In genomic region chr2:127335767-127336496, GRCm38 (mm10) we compare ENCODE assay signal across 8 mouse cellular contexts. TPM values are rescaled to one million over a fixed set of nuclear protein-coding genes. Genes with fewer than 3 reads are reported as not detected.
DNase-seq lines count a peak whose midpoint lies in the region; ATAC-seq and TF ChIP-seq lines count a peak whose summit lies in the region.

Gene Dusp2 (plus strand): TSS chr2:127336159.

- no peak for TF ChIP-seq CTCF in ES-Bruce4 (IDR thresholded peaks at IDR 0.05; ENCODE audit: low read depth, low read length)
- no peak for TF ChIP-seq CTCF in forebrain, postnatal 0 days (IDR thresholded peaks at IDR 0.05; ENCODE audit: low read depth)

- no peak for TF ChIP-seq POLR2A in ES-Bruce4 (IDR thresholded peaks at IDR 0.05; ENCODE audit: insufficient read depth, low read length)

- no peaks in the 10 kb centered on the region for H3K4me1 ChIP-seq in ES-Bruce4 (ENCODE audit: control insufficient read depth, insufficient read depth, low read length)
- no peaks in the 10 kb centered on the region for H3K4me1 ChIP-seq in forebrain, postnatal 0 days (ENCODE audit: insufficient read depth)
- peaks cover 24% of the 10 kb centered on the region for H3K4me1 ChIP-seq in lung, embryonic 15.5 days

- no peaks in the 10 kb centered on the region for H3K9me3 ChIP-seq in ES-Bruce4 (replicated peaks; ENCODE audit: control insufficient read depth, insufficient read depth, low read length, poor library complexity, severe bottlenecking)
- no peaks in the 10 kb centered on the region for H3K9me3 ChIP-seq in forebrain, postnatal 0 days (ENCODE audit: low read length)
- no peaks in the 10 kb centered on the region for H3K9me3 ChIP-seq in lung, embryonic 15.5 days

- H3K4me2 ChIP-seq in forebrain, postnatal 0 days (ENCODE audit: low read depth) = peak within 1 kb of the TSS; percentile 89
- H3K4me2 ChIP-seq in lung, embryonic 15.5 days = peak within 1 kb of the TSS; percentile 97

- no peaks in the 10 kb centered on the region; the same call in 1 of the 2 replicates for H3K27me3 ChIP-seq in ES-Bruce4 (ENCODE audit: control insufficient read depth, insufficient read depth, low read length, poor library complexity, severe bottlenecking)
- peaks cover 15% of the 10 kb centered on the region for H3K27me3 ChIP-seq in forebrain, postnatal 0 days (ENCODE audit: insufficient read depth, low read length)
- H3K27me3 ChIP-seq in lung, embryonic 15.5 days = peaks cover 16% of the 10 kb centered on the region

- H3K27ac ChIP-seq in ES-Bruce4 (ENCODE audit: insufficient read depth, low read length) = no peak within 1 kb of the TSS
- no peak within 1 kb of the TSS for H3K27ac ChIP-seq in forebrain, postnatal 0 days (ENCODE audit: low read depth, low read length)
- H3K27ac ChIP-seq in lung, embryonic 15.5 days = peak within 1 kb of the TSS; percentile 21; the same call in 1 of the 2 replicates

- ATAC-seq in forebrain, postnatal 0 days = peak; percentile 86
- ATAC-seq in lung, embryonic 15.5 days (ENCODE audit: borderline replicate concordance, extremely low read depth, low FRiP score, low TSS enrichment) = peak; percentile 64
- peak; percentile 53 for ATAC-seq in neutrophil, adult 5-6 weeks (ENCODE audit: extremely low read depth, insufficient number of reproducible peaks, low FRiP score, poor library complexity, severe bottlenecking)

- peak within 1 kb of the TSS; percentile 75 for H3K9ac ChIP-seq in ES-Bruce4 (ENCODE audit: low read depth, poor library complexity, severe bottlenecking)
- peak within 1 kb of the TSS; percentile 69 for H3K9ac ChIP-seq in forebrain, postnatal 0 days
- H3K9ac ChIP-seq in lung, embryonic 15.5 days = peak within 1 kb of the TSS; percentile 52

- no peak for TF ChIP-seq EP300 in ES-Bruce4 (IDR thresholded peaks at IDR 0.05; ENCODE audit: insufficient read depth, low read depth, low read length)

- WGBS in forebrain, postnatal 0 days = 2% methylated on average over 74 of the region's 76 CpGs
- WGBS in lung, embryonic 15.5 days = under 1% methylated on average over 75 of the region's 76 CpGs

- peak within 1 kb of the TSS; percentile 42 for H3K4me3 ChIP-seq in ES-Bruce4 (ENCODE audit: low read depth, low read length)
- peak within 1 kb of the TSS; percentile 61 for H3K4me3 ChIP-seq in forebrain, postnatal 0 days (ENCODE audit: low read depth, low read length)
- H3K4me3 ChIP-seq in lung, embryonic 15.5 days = peak within 1 kb of the TSS; percentile 53

- no peaks in the 10 kb centered on the region for H3K36me3 ChIP-seq in ES-Bruce4 (ENCODE audit: control insufficient read depth, insufficient read depth, low read length, poor library complexity, severe bottlenecking)
- no peaks in the 10 kb centered on the region for H3K36me3 ChIP-seq in forebrain, postnatal 0 days (ENCODE audit: insufficient read depth)
- no peaks in the 10 kb centered on the region for H3K36me3 ChIP-seq in lung, embryonic 15.5 days

- DNase-seq in cerebellum, adult 11 months = peak; percentile 49
- DNase-seq in forebrain, postnatal 0 days = peak; percentile 77
- DNase-seq in heart, postnatal 4 days = peak; percentile 85
- DNase-seq in layer of hippocampus, adult 9-10 months (ENCODE audit: low spot score) = peak; percentile 8
- peak; percentile 69 for DNase-seq in testis, postnatal 10 days (ENCODE audit: low spot score)

RNA-seq across cellular contexts. Expression of gene Dusp2, which starts in this region (rescaled TPM):
- polyA plus RNA-seq in ES-Bruce4 (2011; ENCODE audit: insufficient read depth, insufficient read length, low read depth, missing spikeins) = 0.61 and 1.9 TPM in 2 replicates
- total RNA-seq in forebrain, postnatal 0 days (2014; rRNA removed) = 10.0 and 13.9 TPM in 2 replicates
- polyA plus RNA-seq in forebrain, postnatal 0 days (2015; fragmentation: Nextera tagmentation; extraction: Ambion mirVana) = 19.1 and 20.2 TPM in 2 replicates
- 1 to 10 TPM; 3.3 to 3.7 TPM for total RNA-seq in heart, postnatal 4 days (2021)
- 13.0 and 13.1 TPM in 2 replicates for polyA plus RNA-seq in lung, embryonic 15.5 days (2015; fragmentation: Nextera tagmentation; extraction: Ambion mirVana)
- total RNA-seq in neutrophil, adult 5-6 weeks (2017) = 175 and 211 TPM in 2 replicates

Comparison
In these comparisons a context has a peak if more than half of its experiments do, and no peak if none do; other contexts are left out.
1. RNA of gene Dusp2 (total RNA-seq): 175 to 211 TPM in neutrophil, adult 5-6 weeks; 10.0 to 13.9 TPM in forebrain, postnatal 0 days and 3.3 to 3.7 TPM in heart, postnatal 4 days; every median in the first group is over 10 times any median in the second.
2. DNase-seq: peak in every context shown above with its lines; median percentile 85 in heart, postnatal 4 days; 77 in forebrain, postnatal 0 days; 69 in testis, postnatal 10 days; 49 in cerebellum, adult 11 months; 8 in layer of hippocampus, adult 9-10 months.
3. Peak in every context shown above with its lines, with median percentiles within 50 percentile points of each other: H3K4me3 ChIP-seq, H3K9ac ChIP-seq and ATAC-seq.